Mouse (Mus musculus) left cerebral cortex, adult 18-20 months (tissue): ENCODE measurements around the gene Ptp4a2. TPM values are rescaled to one million over a fixed set of nuclear protein-coding genes. Genes with fewer than 3 reads are reported as not detected.
A peak's percentile ranks its signal among the peaks of the same experiment; 100 is the strongest.
"Not testable (repeated sequence)": the region's sequence is repeated elsewhere in the genome, so short reads cannot be mapped to it uniquely, and the experiment has no call there.

Source experiments
- DNase-seq, 2 experiments: peaks; one replicate each; pipeline ENCODE4 v3.0.0; 2021 to 2022; ENCODE audit warnings: low spot score in 2 of 2, mixed read lengths in 1 of 2
- long read RNA-seq, 2 experiments: library from polyadenylated mRNA; stranded (forward); transcript quantifications; one replicate each; pipeline ENCODE4 v2.0.0; 2021
- total RNA-seq, 2 experiments: library from RNA; stranded (reverse); gene quantifications; 2 replicates each; pipeline ENCODE4 v1.2.3; 2021

Ptp4a2 gene
- total RNA-seq, result 100 to 1,000 TPM; 137 to 141 TPM
- long read RNA-seq, experiment 1, transcript Ptp4a2-201 (6 exons, 3,646 nt), result major isoform, 59 of 109 reads
- long read RNA-seq, experiment 1, transcript Ptp4a2-207 (6 exons, 3,382 nt), result minor isoform, 10 of 109 reads
- long read RNA-seq, experiment 1, partial matches to known transcripts, result 8 of 109 reads
- long read RNA-seq, experiment 1, other reads (novel, unspliced or antisense), result 32 of 109 reads
- long read RNA-seq, experiment 2, transcript Ptp4a2-207 (6 exons, 3,382 nt), result minor isoform, 7 of 67 reads
- long read RNA-seq, experiment 2, transcript Ptp4a2-201 (6 exons, 3,646 nt), result major isoform, 37 of 67 reads
- long read RNA-seq, experiment 2, partial matches to known transcripts, result 2 of 67 reads
- long read RNA-seq, experiment 2, other reads (novel, unspliced or antisense), result 21 of 67 reads

DNA sequence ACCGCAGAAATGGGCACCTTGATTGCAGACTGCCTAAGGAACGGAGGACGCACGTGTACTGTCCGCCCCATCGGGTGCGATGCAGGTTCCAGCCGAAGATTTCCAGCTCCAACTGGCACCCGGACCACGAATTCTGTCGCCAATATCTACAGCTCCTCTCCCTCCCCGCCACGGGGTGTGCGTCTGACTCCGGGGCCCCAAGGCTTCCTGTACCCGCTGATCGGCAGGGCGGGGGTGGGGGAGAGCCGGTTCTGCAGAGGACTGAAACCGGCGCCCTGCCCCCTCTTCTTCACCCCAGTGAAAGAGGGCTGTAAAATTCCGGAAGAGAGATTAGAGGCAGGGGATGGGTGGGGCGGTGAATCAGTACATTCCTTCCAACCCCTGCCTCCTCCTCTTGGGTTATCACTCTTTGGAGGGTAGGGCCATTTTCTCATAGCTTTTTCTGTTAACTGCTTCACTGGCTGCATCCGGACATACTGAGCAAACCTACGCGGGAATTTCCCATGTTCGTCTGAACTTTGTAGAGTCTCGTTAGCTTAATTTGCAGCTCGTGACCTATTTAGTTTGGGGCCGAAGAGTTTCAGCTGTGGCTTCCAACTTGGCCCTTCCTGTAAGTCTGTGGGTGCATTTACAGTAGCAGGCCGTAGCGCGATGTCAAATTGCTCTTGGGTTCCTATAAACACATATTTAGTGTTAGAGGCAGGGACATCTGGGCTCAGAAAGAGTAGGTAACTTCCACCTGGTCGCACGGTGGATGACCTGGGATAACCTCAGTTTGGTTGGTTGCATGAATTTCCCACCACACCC is at the start of gene Ptp4a2:
Ptp4a2 (plus strand) TSS at position 422 of the 807 bp plus-strand sequence.
- peak in 1 of 2 experiments; percentile 11 for DNase-seq

DNA sequence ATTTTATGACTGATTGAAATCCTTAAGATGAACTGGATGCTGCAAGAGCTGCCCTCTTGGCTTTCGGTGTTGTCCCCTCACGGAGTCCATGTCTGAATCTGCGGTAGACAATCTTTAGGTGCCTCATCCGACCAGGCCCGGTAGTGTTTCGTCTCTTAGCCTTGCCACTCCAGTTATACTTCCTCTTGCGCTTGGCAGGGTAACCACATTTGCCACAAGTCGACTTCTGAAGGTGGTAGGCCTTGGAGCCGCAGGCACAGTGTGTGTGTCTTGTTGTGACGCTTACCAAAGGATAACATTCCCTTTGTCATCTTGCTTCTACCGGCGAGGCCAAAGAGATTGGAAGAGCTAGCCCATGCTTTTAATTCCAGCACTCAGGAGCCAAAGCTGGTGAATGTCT is 49.4 kb upstream of the Ptp4a2 start:
- DNase-seq, result no peak

DNA sequence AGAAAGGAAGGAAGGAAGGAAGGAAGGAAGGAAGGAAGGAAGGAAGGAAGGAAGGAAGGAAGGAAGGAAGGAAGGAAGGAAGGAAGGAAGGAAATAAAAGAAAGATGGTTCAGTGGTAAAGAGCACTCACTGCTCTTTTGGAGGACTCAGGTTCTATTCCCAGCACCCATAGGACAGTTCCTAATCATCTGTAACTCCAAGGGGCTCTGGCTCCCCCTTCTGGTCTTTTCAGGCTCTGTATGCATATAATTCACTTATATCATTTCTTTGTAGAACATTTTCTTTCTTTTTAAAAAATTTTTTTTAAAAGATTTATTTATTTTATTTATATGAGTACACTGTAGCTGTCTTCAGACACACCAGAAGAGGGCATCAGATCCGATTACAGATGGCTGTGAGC is 48.5 kb upstream of the Ptp4a2 start:
- not testable (repeated sequence) for DNase-seq

DNA sequence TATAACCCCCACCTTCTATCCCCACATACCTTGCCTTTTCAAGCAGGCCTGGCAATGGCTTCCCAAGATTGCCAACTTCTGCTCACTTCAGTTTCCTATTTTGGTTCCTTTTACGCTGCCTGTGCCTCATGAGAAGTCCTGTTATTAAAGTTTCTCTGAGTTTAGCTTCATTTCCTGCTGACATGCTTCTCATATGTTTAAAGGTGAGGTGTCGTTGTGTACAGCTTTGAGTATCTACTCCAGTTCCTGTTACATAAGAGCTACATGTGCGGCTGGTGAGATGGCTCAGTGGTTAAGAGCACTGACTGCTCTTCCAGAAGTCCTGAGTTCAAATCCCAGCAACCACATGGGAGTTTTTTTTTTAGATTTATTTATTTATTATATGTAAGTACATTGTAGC is 45.7 kb upstream of the Ptp4a2 start:
- DNase-seq, result no peak

DNA sequence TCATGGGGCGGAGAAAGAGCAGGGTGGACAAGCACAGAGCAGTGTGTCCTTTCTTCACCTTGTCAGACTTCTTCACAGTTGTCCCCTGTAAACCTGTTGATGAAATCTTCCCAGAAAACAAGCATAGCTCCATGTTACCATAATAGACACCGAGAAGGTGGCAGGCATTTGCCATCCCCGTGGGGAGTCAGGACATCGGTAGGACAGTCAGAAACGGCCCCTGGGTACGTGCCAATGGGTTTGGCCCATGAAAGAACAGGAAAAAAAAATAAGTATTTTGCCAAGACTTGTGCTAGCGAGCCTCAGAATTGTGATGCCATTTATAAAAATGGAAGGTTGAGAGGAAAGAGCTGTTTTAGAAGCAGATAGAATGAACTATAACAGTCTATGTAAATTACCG is 43.2 kb upstream of the Ptp4a2 start:
- no peak for DNase-seq

DNA sequence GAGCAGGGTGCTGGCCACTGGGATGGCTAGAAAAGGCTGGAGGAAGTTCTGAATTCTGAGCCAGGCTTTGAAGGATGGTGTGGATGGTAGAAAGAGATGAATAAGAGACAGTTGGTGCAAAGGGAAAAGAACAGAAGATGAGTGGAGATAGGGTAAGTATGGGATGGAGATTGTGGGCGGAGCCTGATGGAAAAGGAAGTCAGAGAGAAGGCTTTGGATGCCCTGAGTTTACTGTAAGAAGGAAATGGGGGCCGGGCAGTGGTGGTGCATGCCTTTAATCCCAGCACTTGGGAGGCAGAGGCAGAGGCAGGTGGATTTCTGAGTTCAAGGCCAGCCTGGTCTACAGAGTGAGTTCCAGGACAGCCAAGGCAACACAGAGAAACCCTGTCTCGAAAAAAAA is 42.3 kb upstream of the Ptp4a2 start:
- DNase-seq, result not testable (repeated sequence)

DNA sequence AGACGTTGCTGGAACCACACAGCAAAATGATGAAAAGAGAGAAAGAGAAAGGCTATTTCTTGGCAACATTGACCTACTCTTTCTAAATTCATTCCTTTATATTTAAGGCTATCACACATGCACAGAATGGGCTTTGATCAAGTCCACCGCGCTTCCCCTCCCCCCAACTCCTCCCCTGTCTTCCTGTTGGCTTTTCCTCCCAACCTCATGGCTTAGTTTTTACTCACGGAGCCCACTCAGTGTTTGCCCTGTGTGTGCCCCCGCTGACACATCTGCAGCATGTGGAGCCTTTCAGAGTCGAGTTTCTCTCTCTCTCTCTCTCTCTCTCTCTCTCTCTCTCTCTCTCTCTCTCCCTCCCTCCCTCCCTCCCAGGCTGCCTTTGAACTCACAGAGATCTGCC is 40.4 kb upstream of the Ptp4a2 start:
- no peak for DNase-seq

DNA sequence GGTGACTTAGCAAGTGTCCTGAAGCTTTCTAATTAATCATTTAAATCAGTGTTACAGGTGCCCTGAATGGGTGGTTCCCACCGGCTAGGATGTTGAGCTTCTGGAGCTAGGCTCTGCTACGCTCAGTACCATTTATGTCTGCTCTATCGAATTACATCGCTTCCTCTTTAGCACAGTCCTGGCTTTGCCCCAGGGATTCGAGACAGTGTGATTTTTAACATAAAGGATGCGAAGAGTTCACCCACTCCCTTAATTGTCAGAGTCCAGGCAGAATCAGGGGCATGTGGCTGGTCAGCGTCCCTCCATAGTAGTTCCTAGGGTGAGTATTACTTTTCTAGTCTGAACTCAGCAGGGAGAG is 39.7 kb upstream of the Ptp4a2 start:
- DNase-seq, result peak in 1 of 2 experiments; percentile 7

DNA sequence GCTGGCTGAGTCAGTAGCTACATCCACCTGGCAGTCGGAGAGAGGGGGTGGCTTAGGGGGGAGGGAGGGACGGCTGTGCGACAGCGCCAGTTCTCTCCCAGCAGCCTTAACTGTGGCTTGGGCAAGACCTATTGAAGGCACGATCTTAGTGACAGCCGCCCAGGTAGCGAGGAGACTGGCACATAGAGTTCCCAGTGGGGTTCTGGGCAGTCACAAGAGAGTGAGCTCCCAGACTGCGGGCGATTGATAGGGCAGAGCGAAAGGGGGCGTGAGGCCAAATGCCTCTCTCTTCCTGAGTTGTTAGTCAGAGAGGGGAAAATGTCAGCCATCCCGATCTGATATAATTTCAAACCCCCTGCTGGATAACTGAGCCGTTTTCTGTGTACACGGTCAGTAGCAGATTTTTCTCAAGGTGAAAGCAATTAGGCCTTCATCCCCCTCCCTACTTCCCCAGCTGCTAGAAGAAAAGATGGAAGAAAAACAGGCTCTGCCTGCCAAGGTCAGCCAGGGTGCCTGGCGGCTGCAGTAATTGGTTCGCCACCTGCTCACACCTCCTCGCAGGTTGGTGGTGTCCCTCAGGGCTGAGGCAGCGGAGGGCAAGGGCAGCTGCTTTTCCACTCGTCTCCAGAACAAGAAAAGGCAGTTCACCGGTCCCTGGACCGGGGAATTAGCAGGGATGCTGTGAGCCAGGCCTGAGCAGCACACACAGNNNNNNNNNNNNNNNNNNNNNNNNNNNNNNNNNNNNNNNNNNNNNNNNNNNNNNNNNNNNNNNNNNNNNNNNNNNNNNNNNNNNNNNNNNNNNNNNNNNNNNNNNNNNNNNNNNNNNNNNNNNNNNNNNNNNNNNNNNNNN is 39.1 kb upstream of the Ptp4a2 start:
- DNase-seq, result peak; percentile 22 to 37

DNA sequence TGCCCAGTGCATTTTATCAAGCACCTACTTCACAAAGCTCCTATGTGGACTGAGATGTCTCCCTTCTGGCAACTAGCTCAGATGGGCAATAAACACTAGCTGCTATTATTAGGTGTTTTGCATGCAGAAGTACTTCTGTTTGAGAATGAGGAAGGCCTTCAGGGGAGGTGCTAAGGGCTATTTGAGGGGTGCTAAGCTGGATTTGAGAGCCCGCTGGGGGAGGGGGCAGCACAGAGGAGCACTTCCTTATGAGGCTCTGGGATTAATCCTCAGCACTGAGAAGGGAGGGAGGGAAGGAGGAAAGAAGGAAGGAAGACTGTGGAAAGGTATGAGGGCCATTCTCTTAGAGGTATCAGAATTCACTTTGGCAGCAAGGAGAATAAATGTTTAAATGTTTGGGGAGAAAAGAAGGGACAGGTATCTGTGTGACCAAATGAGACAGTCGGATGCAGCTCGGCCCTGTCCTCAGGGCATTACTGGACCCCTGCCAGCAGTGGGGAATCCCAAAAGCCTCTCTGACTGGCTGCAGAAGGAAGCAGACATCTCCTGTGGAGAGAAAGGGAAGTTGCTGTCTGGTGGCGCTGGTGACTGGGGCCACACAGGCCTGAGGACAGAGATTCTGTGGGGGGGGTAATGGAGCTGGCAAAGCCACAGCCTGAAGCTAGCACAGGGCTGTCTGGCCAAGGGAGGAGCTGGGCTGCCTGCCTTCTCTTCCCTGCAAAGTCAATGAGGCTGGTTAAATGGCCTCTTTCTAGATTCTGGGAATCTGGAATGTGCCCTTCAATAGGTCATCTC is 28.9 kb upstream of the Ptp4a2 start:
- no peak for DNase-seq

DNA sequence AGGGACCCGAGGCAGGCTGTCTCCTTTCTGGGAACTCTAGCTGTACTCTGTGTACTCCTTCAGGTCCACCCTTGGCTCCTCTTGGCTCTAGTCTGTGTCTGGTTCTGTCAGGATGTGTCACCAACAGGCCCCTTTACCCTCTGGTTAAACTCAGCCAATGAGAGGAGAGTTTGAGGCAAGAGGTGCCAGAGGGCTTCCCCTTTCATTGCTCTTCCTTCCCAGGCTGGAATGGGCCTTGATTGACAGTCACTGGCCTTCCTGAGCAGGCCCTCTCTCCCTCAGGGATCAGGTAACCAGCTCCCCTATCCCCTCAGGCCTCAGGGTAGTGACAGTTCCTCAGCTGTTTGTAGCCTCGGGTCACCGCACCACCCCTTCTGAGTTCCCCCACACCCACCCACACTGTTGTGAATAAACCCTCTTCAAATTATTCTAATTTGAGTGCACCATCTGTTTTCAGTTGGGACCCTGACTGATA is 28.1 kb upstream of the Ptp4a2 start:
- DNase-seq, result no peak

DNA sequence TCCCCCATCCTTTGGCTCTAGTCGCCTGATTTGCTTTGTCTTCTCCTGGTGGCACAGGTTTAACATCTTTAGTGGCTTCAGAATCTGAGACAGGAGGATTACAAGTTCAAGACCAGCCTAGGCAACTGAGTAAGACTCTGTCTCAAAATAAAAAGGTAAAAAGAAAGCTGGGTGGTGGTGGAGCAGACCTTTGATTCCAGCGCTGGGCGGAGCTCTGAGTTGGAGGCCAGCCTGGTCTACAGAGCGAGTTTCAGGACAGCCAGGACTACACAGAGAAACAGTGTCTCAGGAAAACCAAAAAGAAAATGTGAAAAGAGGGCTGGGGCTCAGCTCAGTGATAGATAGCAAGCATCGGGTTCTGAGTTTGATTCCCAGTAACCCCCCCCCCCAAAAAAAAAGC is 27.5 kb upstream of the Ptp4a2 start:
- DNase-seq, result no peak

DNA sequence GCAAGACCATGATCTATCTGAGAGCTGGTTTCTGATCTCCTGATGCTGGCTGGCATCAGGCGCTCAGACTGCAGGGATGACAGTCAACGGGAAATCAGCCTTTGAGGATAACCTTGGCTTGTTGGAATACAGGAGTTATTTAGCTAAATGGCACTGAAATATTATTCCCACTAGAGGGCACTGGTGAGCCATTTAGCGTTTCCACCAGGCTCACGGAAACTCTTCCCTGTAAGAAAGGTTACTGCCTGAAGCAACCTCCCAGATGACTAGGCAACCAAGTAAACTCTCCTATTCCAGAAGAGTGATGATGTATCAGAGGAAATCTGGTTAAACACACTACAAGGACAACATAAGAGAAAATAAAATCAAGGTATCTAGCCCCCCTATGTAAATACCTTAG is 25.8 kb upstream of the Ptp4a2 start:
- DNase-seq, result peak; percentile 65 to 78

DNA sequence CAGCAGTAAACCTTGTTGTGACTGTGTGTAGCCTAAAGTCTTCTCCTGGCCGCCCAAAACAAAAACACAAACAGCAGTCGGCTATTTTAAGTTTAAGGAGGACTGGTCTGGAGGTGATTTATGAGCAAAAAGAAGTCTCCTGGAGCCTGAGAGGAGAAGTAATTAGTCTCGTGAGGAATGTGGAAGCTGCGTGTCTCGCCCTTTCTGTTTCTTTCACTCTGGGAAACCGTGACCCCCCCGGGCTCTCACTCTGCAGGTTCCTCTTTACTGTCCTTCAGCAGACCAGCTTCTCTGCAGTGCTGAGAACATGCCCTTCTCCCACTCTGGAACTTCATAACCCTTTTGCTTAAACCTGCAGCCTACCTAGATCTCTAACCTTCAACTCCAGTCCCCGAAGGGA is 22.3 kb upstream of the Ptp4a2 start:
- DNase-seq, result no peak

DNA sequence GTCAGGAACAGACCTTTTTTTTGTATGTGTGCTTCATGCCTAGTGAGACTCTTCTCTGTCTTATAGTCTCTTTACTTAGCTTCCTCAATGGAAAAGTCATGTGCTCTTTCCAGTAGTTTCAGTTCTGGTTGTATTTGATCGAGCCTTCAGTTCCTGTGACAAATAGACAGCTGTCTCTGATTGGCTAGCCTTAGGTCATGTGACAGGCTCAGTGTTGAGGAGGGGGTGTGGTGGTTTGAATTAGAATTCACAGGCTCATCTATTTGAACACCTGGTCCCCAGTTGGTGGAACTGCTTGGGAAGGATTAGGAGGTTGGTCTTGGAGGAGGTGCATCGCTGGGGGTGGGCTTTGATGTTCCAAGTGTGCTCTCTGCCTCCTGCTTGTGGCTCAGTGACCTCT is 21.4 kb upstream of the Ptp4a2 start:
- no peak for DNase-seq

DNA sequence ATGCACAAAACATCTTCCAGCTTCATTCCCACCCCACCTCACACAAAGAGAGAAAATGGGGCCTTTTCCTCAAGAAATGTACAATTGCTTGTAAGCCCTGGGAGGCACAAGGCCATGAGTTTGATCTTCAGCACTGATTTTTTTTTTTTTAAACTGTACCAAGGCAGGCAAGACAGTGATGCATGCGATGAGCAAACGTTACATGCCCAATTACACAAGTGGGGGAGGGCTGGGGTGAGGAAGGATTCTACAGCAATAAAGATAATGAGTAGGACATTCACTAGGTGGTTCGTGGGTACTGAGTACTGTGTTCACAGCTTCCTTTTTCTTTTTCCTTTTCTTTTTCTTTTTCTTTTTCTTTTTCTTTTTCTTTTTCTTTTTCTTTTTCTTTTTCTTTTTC is 20.5 kb upstream of the Ptp4a2 start:
- no peak for DNase-seq

DNA sequence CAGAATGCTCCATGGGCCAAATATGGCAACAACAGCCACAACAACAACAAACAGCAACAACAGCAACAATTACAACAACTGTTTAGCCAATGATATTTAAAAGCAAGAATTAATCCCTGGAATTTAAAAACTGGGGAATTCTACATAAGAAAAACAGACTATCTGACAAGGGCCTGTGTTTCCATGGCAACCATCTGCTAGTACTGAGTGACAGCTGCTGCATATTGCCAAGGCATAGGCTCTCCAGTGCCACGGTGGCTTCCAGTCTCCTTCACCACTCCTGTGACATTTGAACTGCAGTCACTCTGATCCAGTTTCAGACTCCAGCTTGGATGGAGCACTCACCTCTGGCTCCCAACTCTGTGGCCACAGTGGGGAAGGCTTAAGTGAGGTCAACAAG is 19.6 kb upstream of the Ptp4a2 start:
- no peak for DNase-seq

DNA sequence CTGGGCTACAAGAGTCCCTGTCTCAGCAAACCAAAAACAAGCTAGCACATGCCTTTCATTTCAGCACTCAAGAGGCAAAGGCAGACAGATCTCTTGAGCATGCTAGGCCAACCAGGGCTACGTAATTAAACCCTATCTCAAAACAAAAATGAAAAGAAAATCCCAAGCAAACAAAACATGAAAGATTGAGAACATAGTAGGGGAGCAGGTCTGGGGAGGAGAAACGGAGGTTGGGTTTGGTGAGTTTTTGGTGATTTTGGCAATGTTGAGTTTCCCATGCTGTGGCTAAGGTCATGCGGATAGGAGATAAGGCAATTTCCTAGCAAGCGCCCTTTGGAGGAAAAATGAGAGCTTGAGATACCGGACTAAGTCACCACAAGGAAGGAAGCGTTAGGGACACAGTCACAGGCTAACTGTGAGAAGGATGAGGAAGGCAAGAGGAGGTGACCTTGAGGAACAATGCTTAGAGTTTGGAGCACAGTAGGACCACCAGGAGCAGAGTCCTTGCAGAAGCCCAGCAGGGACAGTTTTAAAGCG is 18.3 kb upstream of the Ptp4a2 start:
- no peak for DNase-seq

DNA sequence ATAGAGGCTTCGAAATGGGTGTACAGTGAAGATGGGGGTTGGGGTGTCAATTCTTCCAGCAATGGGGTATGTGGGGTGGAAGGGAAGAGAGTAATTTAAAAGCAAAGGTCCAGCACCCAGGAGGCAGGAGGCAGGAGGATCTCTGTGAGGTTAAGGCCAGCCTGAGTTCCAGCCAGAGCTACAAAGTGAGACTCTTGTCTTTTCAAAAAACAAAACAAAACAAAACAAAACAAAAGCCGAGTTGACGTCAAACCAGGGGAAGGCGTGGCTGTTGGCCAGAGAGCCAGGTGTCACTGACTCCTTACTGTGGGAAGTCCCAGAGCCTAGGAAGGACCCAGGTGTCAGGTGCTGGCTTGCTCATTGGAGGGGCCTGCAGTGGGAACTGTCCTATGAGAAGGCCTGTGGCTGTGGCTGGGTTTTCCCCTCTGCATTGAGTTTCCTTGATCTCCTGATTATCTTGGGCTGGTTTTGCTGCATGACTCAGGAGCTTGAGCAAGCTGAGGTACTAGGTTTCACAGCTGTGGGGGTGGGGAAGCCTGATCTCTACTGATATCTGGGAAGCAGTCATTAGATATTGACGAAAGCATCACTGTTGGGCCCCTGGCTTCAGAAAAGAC is 17.2 kb upstream of the Ptp4a2 start:
- DNase-seq, result no peak
